Mouse (Mus musculus) lung, postnatal 0 days (tissue): Measurements from ENCODE around the gene Foxj2. TPM values are rescaled to one million over a fixed set of nuclear protein-coding genes. Genes with fewer than 3 reads are reported as not detected.

Experiments
- ATAC-seq: fragments of 200-750 bp; cut with Nextera tagmentation; 2 replicates; pipeline ENCODE4 v1.8.0; 2017; ENCODE audit warnings: moderate library complexity
- DNase-seq: peaks from one replicate; pipeline ENCODE4 v3.0.0-alpha.2; 2016; ENCODE audit warnings: low spot score
- H3K27ac ChIP-seq: fragments of 300-500 bp; sonication (generic); 2 replicates; pipeline ENCODE4 v1.5.1; 2014; ENCODE audit warnings: antibody characterized with exemption, mild to moderate bottlenecking, low read length, mixed read lengths
- H3K27me3 ChIP-seq: fragments of 300-500 bp; sonication (generic); replicated peaks from 2 replicates; pipeline ENCODE4 v1.6.1; 2014; ENCODE audit warnings: low read length, mixed read lengths; ENCODE audit not compliant: insufficient read depth
- H3K36me3 ChIP-seq: fragments of 300-500 bp; sonication (generic); 2 replicates; pipeline ENCODE4 v1.6.1; 2014; ENCODE audit warnings: low read length, mixed read lengths; ENCODE audit not compliant: insufficient read depth
- H3K4me1 ChIP-seq: fragments of 300-500 bp; sonication (generic); 2 replicates; pipeline ENCODE4 v1.6.1; 2014; ENCODE audit warnings: antibody characterized with exemption, low read depth, low read length, mixed read lengths; ENCODE audit not compliant: insufficient read depth
- H3K4me2 ChIP-seq: fragments of 300-500 bp; sonication (generic); replicated peaks from 2 replicates; pipeline ENCODE4 v1.6.1; 2014; ENCODE audit warnings: low read depth, mild to moderate bottlenecking, low read length, moderate library complexity, mixed read lengths
- H3K4me3 ChIP-seq: fragments of 300-500 bp; sonication (generic); 2 replicates; pipeline ENCODE4 v1.5.1; 2014; ENCODE audit warnings: low read depth, low read length
- H3K9ac ChIP-seq: fragments of 300-500 bp; sonication (generic); replicated peaks from 2 replicates; pipeline ENCODE4 v1.6.1; 2014; ENCODE audit warnings: low read depth, mild to moderate bottlenecking
- H3K9me3 ChIP-seq: fragments of 300-500 bp; sonication (generic); 2 replicates; pipeline ENCODE4 v1.6.1; 2016; ENCODE audit warnings: low read length, mixed read lengths
- CTCF ChIP-seq: IDR thresholded peaks from 2 replicates; pipeline ENCODE4 v1.5.1; 2016; ENCODE audit warnings: antibody characterized with exemption, mild to moderate bottlenecking
- EP300 ChIP-seq: IDR thresholded peaks from 2 replicates; pipeline ENCODE4 v1.6.1; 2016; ENCODE audit warnings: antibody characterized with exemption, mild to moderate bottlenecking, control low read depth
- WGBS: fragments of 180-500 bp; shearing (Covaris S2); extraction: QIAGEN DNeasy Blood & Tissue Kit; methylation state at CpG from one replicate; pipeline ENCODE4 v1.1.7; 2014; 5-methylcytosine and 5-hydroxymethylcytosine counted together
- microRNA-seq: library from miRNA; unstranded; fragments of <30 nt; microRNA quantifications from one replicate; pipeline ENCODE4, GENCODE M21; 2016
- polyA plus RNA-seq: library from polyadenylated mRNA; unstranded; fragments of >200 nt; fragmentation: Nextera tagmentation; extraction: Ambion mirVana; gene quantifications from 2 replicates; pipeline ENCODE4 v1.2.1, GENCODE M21; 2015

The Foxj2 gene
- polyA plus RNA-seq, 1 experiment from 2014 or later = 5.5 TPM

DNA sequence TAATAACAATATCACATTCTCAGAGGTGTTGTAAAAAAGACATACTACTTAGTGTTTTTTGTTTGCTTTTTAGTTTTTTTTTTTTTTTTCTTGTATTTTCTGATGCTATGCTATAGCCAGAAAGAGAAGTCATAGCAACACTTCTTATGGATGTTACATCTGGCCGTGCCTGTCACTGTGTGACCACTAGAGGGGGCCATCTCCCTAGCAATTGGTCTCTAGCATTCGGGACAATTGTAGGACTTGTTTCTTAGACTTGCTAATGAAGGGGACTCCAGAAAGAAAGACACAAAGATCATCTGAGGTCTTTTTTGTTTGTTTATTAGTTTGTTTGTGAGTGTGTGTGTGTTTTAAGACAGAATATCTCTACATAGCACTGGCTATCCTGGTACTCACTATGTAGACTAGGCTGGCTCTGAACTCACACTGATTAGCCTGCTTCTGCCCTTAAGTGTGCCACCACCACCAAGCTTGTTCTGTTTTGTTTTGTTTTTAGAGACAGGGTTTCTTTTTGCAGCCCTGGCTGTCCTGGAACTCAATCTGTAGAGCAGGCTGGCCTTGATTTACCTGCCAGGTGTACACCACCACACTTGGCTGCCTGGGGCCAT, 72.8 kb downstream of the Foxj2 start:
- H3K4me1 ChIP-seq = no peaks in the 10 kb centered on the region
- H3K9me3 ChIP-seq = no peaks in the 10 kb centered on the region
- H3K27me3 ChIP-seq = no peaks in the 10 kb centered on the region
- WGBS = 16% methylated on average over 2 of the region's 2 CpGs
- H3K36me3 ChIP-seq = peaks cover 21% of the 10 kb centered on the region; the same call in 1 of the 2 replicates
- H3K4me2 ChIP-seq = no peak overlapping the region
- H3K9ac ChIP-seq = no peak overlapping the region
- TF ChIP-seq CTCF = peak; percentile 85
- no peak for TF ChIP-seq EP300
- DNase-seq (peak; percentile 68), ATAC-seq (no peak)
- no peak overlapping the region for H3K4me3 ChIP-seq
- H3K27ac ChIP-seq = no peak overlapping the region

Small RNA genes within 50 kb of the gene (microRNA-seq; reads per million reads assigned to microRNA genes)
- not detected for gene Mir7231

Other genes starting within 250 kb of the Foxj2 start
- gene Apobec1, start 217.5 kb upstream of the Foxj2 start, polyA plus RNA-seq = 8.9 and 9.5 TPM in 2 replicates
- not detected in 2 replicates for gene Gdf3, start 209.8 kb upstream of the Foxj2 start, polyA plus RNA-seq
- gene Dppa3, start 193.5 kb upstream of the Foxj2 start, polyA plus RNA-seq = not detected in 2 replicates
- gene Nanog, start 112.4 kb upstream of the Foxj2 start, polyA plus RNA-seq = 0.24 and 0.36 TPM in 2 replicates
- gene Slc2a3, start 18.3 kb upstream of the Foxj2 start, polyA plus RNA-seq = 3.8 and 5.0 TPM in 2 replicates
- 3.4 and 3.6 TPM in 2 replicates for gene C3ar1, start 36.2 kb downstream of the Foxj2 start, polyA plus RNA-seq
- 30.3 and 31.2 TPM in 2 replicates for gene Necap1, start 54.6 kb downstream of the Foxj2 start, polyA plus RNA-seq
- gene Clec4a1, start 101.9 kb downstream of the Foxj2 start, polyA plus RNA-seq = 4.6 and 5.1 TPM in 2 replicates
- 13.2 and 19.8 TPM in 2 replicates for gene Clec4a3, start 132.6 kb downstream of the Foxj2 start, polyA plus RNA-seq
- 0.35 TPM in 1 of 2 replicates, not detected in the other for gene Clec4a4, start 170.5 kb downstream of the Foxj2 start, polyA plus RNA-seq
- gene Clec4b1, start 230.0 kb downstream of the Foxj2 start, polyA plus RNA-seq = 1.9 and 2.3 TPM in 2 replicates